Mouse (Mus musculus): ENCODE measurements around the gene Arnt.

- TF ChIP-seq CTCF (IDR thresholded peaks at IDR 0.05; ENCODE audit: control insufficient read depth, insufficient read depth, low read length) = peak; percentile 8; the same call in 1 of the 2 replicates
- TF ChIP-seq POLR2A (IDR thresholded peaks at IDR 0.05; ENCODE audit: borderline replicate concordance, control insufficient read depth, low read depth, low read length) = no peak
Observed at GRCm38 (mm10) chr3:95523662-95524061, 89.5 kb downstream of the Arnt start.

All from bone marrow, adult 2 months (tissue).